Mouse (Mus musculus): Measurements from ENCODE around the gene Slc10a6.
A peak's percentile ranks its signal among the peaks of the same experiment; 100 is the strongest.

Gene Slc10a6

GRCm38 (mm10) chr5:103617191-103617590 is 12.0 kb downstream of the Slc10a6 start:
- DNase-seq (ENCODE audit: low read depth), result no peak

GRCm38 (mm10) chr5:103614356-103614755 is 14.8 kb downstream of the Slc10a6 start:
- DNase-seq (ENCODE audit: low read depth), result no peak

- no peak for DNase-seq (ENCODE audit: low read depth)
Measured at GRCm38 (mm10) chr5:103612316-103612715, 16.9 kb downstream of the Slc10a6 start.

GRCm38 (mm10) chr5:103610856-103611472 is 18.2 kb downstream of the Slc10a6 start:
- DNase-seq (ENCODE audit: low read depth), result peak; percentile 56

GRCm38 (mm10) chr5:103610148-103610547 is 19.1 kb downstream of the Slc10a6 start:
- DNase-seq (ENCODE audit: low read depth), result no peak

GRCm38 (mm10) chr5:103605707-103606106 is 23.5 kb downstream of the Slc10a6 start:
- no peak for DNase-seq (ENCODE audit: low read depth)

- DNase-seq (ENCODE audit: low read depth), result peak; percentile 48
Measured at GRCm38 (mm10) chr5:103603115-103603893, 25.9 kb downstream of the Slc10a6 start.

GRCm38 (mm10) chr5:103598881-103599280 is 30.3 kb downstream of the Slc10a6 start:
- DNase-seq (ENCODE audit: low read depth), result peak; percentile 87

GRCm38 (mm10) chr5:103598264-103598663 is 30.9 kb downstream of the Slc10a6 start:
- no peak for DNase-seq (ENCODE audit: low read depth)

- DNase-seq (ENCODE audit: low read depth), result no peak
Measured at GRCm38 (mm10) chr5:103597604-103598003, 31.6 kb downstream of the Slc10a6 start.

- DNase-seq (ENCODE audit: low read depth), result no peak
Measured at GRCm38 (mm10) chr5:103596467-103597146, 32.6 kb downstream of the Slc10a6 start.

GRCm38 (mm10) chr5:103595394-103596226 is 33.6 kb downstream of the Slc10a6 start:
- no peak for DNase-seq (ENCODE audit: low read depth)

- DNase-seq (ENCODE audit: low read depth), result no peak
Measured at GRCm38 (mm10) chr5:103593575-103593974, 35.6 kb downstream of the Slc10a6 start.

GRCm38 (mm10) chr5:103592706-103593105 is 36.5 kb downstream of the Slc10a6 start:
- peak; percentile 90 for DNase-seq (ENCODE audit: low read depth)

GRCm38 (mm10) chr5:103591846-103592245 is 37.4 kb downstream of the Slc10a6 start:
- no peak for DNase-seq (ENCODE audit: low read depth)

GRCm38 (mm10) chr5:103587219-103587618 is 42.0 kb downstream of the Slc10a6 start:
- peak; percentile 25 for DNase-seq (ENCODE audit: low read depth)

GRCm38 (mm10) chr5:103579680-103580420 is 49.4 kb downstream of the Slc10a6 start:
- DNase-seq (ENCODE audit: low read depth), result peak; percentile 36

GRCm38 (mm10) chr5:103569446-103569845 is 59.8 kb downstream of the Slc10a6 start:
- DNase-seq (ENCODE audit: low read depth), result no peak

GRCm38 (mm10) chr5:103568034-103568433 is 61.2 kb downstream of the Slc10a6 start:
- DNase-seq (ENCODE audit: low read depth), result no peak

GRCm38 (mm10) chr5:103560546-103560945 is 68.7 kb downstream of the Slc10a6 start:
- DNase-seq (ENCODE audit: low read depth), result no peak

All from NIH3T3 (cell line).